Mouse (Mus musculus): ENCODE results near the gene Vipr2.

GRCm38 (mm10) chr12:116094765-116095555, 17.4 kb downstream of the Vipr2 start:
- TF ChIP-seq POLR2A (IDR thresholded peaks at IDR 0.05; ENCODE audit: extremely low read depth, insufficient read depth, low read length) (no peak), CTCF (IDR thresholded peaks at IDR 0.05; ENCODE audit: low read depth, low read length) (no peak)

Measured in liver, adult 2 months (tissue).